Mouse (Mus musculus) spleen, postnatal 36 days (tissue): Measurements from ENCODE around the gene Lonp2.
A peak's percentile ranks its signal among the peaks of the same experiment; 100 is the strongest.

Source experiments
- DNase-seq, 2 experiments: peaks; one replicate each; pipeline ENCODE4 v3.0.0; 2022; ENCODE audit warnings: low spot score in 2 of 2, mixed read lengths in 1 of 2

The Lonp2 gene

DNA sequence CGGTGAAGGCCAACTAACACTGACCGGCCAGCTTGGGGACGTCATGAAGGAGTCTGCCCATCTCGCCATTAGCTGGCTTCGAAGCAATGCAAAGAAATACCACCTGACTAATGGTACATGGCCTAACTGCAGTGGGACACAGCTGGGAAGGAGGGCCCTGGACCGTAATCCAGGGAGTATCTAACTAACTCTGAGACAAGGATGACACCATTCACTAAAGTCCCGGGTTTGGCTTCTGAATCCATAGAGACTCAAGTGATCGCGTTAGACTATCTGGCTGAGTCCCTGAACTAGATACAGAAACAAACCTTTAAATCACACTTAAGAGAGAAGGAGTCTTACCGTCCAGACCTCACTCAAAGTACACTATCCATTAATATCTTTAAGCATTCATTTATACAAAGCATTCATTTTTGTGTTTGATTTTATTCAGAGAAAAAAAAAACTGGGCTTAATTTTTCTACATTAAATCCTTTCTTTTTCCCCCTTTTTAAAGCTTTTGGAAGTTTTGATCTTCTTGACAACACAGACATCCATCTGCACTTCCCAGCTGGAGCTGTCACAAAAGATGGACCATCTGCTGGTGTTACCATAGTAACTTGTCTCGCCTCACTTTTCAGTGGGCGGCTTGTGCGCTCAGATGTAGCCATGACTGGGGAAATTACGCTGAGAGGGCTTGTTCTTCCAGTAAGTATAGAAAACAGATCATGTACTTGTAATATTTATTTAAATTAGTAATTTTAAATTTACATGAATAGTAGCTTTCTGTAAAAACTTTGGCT is 89.8 kb downstream of the Lonp2 start:
- no peak for DNase-seq

DNA sequence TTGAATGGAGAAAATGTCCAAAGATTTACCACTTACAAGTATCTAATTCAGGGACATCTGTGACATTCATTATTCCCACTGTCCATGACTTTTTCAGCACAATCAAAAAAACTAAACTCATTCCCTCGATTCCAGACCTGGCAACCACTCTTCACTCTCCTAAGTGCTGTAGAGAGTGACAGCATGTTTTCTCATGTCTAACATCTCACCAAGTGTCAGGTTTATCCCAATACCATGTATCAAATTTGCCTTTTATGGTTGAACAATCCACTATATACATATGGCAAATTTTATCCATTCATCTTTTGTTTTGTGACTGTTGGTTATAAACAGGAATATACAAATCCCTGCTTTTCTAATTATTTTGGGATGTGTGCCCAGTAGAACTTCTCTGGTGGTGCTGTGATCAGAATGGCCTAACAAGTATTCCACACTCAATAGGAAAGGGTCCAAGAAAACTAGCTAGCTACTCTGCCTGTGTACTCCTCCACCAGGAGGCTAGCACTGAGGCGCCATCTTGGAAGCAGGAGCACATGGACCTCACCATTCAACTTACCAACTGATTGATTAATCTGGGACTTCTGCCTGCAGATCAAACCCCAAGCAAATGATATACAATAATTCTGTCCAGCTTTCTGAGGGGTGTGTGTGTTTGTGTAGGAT is 94.6 kb downstream of the Lonp2 start:
- no peak for DNase-seq

DNA sequence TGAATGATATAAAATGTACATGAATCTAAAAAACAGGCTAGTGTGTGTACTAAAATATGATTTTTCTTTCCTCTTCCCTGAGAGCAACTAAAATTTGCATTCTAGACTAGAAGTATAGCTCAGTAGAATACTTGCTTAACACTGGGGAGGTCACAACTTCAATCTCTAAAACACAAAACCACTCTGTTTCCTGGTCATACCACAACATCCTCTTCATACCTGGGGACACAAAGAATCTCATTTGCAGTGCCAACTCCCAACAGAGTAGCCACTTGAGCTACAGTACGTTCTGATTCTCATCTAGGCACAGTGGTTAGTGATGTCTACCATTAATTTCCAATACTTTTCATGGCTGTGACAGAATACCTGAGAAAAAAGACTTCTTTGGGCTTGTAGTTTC is 95.5 kb downstream of the Lonp2 start:
- DNase-seq: no peak

DNA sequence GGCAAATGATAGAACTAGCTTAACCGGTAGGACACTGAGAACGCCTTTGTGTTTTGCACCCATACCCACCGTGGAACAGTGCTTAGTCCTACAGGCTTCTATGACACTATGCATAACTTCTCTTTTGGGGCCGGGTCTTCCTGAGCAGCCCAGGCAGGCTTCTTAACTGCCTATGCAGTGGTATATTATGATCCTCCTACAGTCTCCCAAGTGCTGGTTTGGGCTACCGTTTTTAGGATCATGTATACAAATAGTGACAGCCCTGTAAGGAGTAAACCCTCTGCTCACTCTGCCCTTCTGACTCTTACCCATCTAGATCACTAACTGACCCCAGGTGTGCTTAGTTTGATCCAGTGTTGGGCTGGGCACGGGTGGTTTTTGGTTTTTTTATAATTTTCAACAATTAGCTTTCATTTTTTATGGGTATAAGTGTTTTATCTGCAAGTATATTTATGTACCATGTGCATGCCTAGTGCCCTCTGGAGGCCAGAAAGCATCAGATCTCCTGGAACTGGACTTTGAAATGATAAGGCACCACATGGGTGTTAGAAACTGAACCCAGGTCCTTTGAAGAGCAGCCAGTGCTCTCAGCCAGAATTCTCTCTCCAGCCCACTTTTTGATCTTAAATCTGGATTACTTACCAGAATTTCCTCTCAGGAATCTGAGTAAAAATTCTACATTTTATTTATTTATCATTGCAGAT is 97.1 kb downstream of the Lonp2 start:
- no peak for DNase-seq

DNA sequence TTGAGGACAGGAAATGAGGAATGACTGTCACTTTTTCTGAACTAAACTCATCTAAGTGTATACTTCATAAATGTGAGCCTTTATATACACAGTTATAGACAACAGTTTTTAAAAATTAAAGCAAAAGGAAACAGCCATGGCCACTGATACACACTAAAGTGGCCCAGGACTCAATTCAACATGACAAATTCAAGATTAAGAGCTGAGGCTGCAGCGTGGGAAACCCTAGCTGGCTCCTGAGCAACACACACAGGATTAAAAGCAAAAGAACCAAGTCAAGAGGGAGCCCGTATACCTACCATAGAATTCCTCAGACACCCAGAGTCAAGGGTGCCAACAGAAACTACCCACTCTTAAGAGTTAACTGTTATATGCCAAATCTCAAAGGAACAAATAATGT is 97.6 kb downstream of the Lonp2 start:
- no peak for DNase-seq

DNA sequence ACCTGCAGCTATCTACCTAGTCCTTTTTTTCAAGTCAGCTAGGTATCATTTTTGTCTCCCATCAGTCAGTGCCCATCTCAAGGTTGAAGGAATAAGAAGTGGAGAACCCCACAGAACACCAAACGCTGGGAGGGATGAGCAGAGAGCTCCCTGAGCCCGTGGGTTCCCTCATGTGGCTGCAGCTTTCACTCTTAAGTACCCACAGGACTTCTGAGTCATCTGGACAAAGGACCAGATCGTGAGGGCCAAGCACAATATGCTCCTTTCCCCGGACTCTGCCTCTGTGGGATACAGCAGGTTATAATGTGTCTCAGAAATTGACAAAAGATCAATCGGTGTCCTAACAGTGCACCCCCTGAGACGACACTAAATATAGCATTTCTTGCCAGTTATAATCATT is 103.1 kb downstream of the Lonp2 start:
- DNase-seq: no peak

DNA sequence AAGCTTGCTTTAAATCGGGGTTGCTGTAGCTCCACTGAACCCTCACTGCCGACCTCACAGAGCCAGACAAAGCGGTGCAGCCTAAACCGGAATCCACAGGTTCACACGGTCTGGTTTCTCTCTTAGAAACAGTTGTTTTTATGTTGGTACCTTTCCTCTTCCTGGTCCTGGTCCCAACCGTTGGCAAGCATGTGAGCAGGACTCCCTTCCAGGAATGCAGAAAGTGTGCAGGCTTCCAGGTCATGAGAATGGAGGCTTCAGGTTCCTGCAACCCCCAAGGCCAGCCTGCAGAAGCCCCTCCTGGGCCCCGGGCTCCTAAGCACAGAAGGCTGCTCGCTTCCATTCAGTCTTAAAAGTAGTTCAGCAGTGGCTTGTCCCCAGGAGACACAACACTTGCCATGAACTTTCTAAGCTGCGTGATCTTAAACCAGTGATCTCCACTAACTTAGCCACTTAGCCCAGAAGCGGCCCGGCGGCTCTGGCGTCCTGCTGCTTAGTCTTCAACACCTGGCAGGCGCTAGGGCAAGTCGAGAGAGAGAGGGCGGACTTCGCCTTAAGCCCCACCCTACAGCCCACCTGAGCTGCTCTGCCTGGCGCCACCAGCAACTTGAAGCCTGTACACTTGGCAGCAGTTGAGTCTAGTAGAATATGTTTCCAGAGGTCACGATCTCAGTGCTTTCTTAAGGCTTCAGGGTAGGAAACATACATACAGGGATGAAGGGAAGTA is 104.5 kb downstream of the Lonp2 start:
- no peak for DNase-seq

DNA sequence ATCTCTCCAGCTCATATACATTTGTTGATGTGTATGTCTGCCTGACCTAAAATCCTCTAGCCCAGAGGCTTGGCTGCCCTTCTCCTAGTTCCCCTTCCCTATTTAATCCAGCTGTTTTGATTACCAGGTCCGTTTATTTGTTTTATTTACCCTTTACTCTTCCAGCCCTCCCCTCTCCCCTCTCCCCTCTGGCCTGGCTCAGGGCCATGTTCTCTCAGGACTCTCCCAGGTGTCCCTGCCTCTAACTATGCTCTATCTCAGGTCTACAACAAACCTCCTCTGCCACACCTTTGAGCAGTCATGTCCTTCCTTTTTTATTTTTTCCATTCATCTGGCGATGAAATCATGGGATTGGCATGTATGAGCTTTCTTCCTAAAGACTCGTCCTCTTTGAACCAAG is 106.5 kb downstream of the Lonp2 start:
- DNase-seq: no peak

DNA sequence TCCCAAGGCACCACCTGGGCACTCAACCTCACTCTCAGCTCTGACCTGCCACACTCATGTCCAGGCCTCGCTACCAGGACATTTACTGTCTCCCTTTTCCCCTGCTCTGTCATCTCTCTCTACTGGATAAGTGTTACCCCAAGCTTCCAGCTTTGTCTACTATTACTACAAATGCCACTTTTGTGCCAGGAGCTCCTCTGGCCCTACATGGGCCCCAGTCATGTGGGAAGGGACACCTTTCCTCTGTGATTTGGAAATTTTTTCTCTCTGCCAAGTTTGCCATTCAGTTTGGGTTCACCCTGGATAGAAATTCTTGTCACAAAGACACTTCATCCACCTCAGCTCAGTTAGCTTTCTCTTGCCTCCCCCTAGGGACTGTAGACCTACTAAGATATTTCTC is 107.0 kb downstream of the Lonp2 start:
- no peak for DNase-seq

DNA sequence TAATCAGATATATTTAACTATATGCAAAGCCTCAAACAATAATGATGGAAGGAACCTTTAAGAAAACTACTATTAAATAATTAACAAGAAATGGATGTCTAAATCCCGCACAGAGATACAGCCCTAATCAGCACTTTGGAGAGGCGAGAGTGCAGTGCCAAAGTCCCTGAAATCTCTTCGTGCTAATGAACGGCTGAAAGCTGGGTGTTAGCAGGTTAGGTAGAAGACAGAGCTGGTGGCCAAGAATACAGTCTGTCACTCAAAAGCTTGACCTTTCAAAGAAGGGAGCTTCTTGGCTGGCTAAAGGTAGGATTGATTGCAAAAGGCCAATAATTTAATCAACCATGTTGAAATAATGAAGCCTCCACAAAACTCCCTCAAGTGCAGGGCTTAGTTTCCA is 110.3 kb downstream of the Lonp2 start:
- no peak for DNase-seq

DNA sequence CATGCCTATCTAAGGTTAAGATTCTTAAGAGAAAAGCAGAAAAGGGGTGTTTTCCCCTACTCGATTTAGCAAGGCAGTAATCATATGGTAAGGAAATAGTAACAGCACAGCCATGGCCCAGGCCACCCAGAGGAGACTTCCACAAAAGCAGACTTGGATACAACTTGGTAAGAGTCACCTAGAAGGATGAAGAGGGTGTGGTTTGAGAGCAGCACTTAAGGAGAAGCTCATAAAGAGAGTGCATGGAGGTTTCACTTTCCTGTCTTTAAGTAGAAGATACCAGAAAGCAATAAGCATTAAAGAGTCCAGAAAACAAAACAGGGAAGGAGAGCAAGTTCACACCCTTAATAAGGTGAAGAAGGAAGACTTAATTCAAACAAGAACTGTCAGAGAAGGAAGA is 111.1 kb downstream of the Lonp2 start:
- DNase-seq: no peak

DNA sequence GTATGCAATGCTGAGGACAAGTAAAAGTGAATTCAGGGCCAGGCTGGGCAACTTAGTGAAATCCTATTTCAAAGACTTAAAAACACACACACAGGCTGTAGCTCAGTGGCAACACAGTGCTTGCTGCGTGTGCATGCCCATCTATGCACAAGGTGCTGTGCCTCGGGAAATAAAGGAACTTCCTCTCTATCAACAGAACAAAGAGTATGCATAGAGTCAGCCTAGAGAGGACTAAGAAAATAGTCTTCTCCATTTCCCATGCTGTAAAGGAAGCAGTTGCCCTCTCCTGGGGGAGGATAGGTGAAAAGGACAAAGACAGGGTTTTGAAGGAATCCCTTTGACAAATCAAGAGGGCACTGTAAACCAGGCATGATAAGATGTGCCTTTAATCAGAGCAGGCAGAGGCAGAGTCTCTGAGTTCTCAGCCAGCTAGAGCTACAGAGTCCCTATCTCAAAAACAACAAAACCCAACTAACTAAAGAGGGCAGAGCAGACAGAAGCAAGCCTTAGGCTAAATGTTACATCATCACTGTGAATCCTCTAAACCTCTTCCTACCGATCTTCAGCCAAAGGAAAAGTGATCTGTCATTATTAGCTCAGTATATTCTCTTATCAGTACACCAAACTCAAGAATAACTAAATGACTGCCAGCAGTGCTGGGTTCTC is 111.7 kb downstream of the Lonp2 start:
- no peak for DNase-seq

DNA sequence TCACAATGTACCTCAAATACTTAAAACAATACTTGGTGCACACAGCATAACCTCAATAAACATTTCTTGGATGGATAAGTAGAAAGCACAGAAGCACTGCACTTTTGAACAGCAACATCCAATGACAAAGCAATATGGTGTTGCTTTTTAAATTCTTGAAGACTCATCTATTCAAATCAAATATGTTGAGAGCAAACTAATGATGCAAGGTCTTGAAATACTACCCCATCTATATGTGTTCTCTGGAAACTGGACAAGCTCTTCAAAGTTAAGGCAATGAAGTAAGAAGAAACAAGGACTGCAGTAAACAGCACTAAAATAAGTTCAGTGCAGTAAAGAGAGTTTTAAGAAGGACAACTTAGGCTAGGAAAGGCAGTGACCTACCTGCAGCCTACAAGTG is 117.1 kb downstream of the Lonp2 start:
- DNase-seq: no peak

DNA sequence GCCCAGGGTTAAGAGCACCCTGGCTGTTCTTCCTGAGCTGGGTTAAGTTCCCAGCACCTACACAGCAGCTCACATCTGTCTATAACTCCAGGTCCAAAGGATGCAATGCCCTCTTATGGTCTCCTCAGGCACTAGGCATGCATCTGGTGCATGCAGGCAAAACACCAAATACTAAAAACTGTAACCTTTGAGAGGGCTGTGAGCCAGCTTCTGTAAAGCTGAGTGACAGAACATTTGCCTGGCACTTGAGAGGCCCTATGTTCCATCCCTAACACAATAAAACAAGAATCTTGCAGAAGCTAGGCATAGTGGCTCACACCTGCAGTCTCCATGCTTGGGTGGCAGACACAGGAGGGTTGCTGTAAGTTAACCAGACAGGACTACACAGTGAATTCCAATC is 117.8 kb downstream of the Lonp2 start:
- DNase-seq: no peak

DNA sequence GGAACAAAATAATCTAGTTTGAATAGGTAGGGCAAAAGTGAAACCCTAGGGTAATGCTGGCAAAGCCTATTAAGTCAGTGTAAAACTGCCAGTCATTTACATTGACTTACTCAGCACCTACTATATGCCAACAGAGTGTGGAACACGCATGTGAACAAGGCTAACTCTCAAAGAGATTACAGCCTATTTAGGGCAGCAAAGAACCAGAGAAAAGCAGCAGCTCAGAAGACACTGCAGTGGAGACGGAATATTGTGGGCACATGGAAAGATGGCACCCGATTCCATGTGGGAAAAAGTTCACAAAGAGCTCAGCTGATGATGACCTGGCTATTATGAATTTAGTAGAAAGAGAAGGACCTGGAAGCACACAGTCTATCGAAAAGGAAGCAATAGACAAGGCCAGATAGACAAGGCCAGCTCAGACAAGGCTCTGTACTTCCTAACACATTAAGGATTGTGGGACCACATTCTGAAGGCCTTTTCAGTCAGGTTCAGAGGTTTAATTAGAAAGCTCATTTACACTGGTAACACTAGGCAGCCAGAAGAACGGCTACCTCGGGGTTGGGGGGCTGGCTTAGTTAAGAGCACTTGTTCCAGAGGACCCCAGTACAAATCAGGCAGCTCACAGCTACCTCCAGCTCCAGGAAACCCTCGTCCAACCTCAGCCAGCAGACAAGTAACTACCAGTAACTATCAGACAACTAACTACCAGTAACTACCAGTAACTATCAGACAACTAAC is 118.9 kb downstream of the Lonp2 start:
- DNase-seq: no peak

DNA sequence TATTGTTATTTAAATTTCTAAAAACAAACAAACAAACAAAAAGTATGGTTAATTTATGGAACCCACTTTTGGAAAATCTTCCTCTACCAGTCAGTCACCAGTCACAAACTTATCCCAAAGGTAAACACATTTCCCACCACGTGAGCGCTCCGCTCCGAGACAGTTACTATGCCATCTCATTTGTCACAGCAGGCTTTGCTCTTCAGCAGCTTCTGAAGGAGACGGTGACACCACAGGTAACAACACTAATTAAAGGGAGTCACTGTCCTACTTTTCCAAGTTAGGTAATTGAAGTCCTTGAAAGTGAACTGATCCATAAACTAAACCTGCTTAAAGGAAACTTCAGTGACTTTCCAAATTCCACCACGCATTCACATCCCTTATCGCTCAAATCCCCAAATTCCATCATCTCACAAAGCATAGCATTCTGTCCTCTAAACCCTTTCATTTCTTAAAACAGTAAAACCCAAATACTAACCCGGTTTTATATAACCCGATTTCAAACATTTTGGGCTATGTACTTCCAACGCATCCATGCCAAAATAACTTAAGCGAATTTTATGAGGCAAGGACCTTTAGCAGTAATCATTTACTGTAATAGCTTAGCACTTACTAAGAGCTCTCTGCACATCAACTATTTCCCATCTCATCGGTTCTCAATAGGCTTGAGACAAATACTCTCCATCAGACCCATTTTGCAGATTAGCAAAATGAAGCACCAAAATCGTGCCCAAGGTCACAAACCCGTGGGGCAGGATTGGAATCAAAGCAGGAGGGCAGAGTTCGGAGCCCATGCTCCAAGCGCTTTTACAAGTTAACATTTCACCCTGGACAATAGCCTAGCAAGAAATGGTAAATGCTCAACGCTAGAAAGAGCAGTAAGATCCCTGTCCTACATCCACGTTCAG is 120.7 kb downstream of the Lonp2 start:
- no peak for DNase-seq

DNA sequence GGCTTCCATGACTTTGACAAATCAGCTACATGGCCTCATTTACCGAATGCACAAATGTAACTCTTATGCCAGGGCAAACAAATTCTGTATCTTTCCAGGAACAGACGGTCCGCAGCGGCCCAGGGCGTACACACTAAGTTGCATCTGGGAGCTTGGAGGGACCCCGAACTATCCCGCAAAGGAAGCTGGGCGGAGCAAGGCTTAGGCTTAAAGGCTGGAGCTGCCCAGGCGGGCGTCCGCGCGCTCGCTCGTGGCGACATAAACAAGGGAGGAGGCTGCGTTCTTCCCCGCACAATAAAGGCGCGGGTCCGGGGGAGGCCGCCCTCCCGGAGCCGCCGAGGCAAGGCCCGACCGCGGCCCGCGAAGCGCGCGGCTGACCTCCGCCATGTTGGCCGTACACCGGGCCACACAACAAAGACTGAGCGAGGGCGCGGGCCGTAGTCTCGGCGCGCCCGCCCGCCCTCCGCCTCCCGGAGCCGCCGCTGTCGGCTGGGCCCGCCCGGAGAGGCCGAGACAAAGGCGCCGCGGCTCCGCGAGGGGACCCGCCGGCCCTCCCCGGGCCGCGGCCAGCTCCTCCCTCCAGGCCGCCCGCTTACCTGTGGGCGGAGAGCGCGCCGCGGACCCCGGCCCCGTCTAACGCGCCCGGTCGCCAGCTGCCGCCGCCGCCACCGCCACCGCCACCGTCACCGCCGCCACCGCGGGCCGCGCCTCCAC is 121.5 kb downstream of the Lonp2 start, which contains the start of the genes Gm10638 and Siah1a:
TSS of gene Gm10638 (plus strand) at position 479 of the 714 bp plus-strand sequence.
TSS of gene Siah1a (minus strand) at position 714 of the 714 bp plus-strand sequence.
- DNase-seq: peak; percentile 46 to 47

DNA sequence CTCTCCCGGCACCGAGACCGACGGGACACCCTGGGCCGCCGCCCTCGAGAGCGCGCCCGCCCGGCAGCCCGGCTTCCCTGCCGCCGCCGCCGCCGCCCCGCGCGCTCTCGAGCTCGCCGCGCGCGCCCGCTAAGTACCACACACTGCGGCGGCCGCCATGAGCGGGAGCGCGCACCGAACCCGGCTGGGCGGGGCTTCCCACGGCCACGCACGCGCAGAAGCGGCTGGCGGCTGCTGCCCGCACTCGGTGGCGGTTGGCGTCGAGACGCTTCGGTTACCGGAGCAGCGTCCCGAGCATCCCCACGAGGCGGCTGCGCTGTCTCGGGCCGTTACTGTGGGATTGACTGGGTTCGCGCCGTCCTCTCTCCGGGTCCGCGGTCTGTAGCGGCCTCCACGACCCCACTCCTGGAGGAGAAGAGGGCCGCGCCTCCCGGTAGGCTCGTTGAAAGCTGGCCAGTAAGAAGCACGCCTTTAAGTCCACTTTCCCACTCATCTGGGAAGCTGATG is 122.1 kb downstream of the Lonp2 start:
- DNase-seq: peak; percentile 92

DNA sequence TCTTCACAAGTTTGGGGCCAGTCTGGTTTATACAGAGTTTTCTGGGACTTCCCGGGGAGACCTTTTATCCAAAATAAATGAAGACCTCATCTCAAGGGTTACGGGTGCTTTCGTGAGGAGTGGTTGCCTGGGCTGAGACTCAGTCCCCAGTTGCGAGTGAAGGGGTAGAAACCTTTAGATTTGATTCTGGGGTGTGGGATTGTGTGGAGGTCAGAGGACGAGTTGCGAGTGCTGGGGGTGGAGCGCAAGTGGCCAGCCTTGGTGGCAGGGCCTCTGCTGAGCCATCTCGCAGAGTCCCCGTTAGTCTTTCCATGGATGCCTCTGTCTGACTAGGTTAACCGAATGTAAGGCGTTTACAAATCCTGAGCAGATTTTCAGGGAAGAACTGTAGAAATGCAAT is 122.7 kb downstream of the Lonp2 start:
- DNase-seq: no peak
